Mouse (Mus musculus): ENCODE results near the gene Dnajc9.

Dnajc9 gene

DNA sequence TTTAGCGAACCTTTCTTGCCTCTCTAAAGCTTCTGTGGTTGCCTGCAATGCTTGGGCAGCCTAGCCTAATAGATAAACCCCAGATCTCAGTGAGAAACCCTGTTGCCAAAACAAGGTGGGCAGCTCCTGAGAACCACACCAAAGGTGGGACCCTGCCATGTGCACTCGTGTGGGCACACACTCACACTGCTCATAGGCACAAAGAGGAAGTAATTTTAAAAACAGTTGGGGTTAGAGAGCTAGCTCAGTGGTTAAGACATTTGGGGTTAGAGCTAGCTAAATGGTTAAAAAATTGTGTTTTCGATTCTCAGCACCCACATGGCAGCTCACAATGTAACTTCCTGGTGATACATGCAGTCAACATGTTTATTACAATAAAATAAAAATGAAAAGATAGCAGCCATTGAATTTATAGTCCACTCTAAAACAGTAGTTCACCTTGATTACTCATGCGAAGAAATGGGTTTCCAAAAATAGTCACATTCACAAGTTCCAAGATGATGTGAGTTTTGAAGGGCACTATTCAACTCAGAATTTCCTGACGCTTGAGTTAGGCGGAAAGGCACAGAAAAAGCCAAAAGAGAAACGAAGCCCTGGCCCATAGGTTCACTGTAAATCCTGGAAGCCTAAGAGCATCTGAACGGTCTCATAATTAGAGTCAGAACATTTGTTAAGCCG is 8.8 kb downstream of the Dnajc9 start:
- no peaks in the 10 kb centered on the region for H3K27me3 ChIP-seq (ENCODE audit: control insufficient read depth, insufficient read depth, low read length, poor library complexity, severe bottlenecking)
- H3K36me3 ChIP-seq (ENCODE audit: control insufficient read depth, insufficient read depth, low read length, poor library complexity, severe bottlenecking), result peaks cover 5% of the 10 kb centered on the region; the same call in 1 of the 2 replicates
- DNase-seq (ENCODE audit: low read depth, low spot score), result peak; percentile 84

DNA sequence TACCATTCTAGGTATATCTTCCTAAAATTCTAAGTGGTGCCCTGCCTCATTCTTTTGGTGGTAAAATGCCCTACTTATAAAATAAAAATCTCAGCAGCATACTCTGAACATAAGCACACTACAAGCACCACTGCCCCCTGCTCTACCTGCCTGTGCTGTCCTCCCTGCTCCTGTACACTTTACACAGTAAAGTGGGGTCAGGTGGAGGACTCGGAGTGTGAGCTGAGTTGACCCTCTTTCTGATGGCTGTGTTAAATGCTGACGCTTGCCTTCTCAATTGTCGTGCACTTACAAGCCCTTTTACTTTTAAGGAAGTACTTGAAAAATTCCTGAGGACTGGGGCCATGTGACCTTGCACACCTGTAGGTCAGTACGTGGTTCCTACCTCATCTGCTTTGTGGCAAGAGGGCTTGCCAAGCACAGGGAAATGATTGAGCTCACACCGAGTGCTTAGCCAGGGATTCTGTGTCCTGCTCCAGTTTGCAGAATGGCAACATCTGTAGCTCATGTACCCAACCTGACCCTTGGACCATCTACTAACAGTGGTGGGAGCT is 9.5 kb downstream of the Dnajc9 start:
- peak; percentile 59 for DNase-seq (ENCODE audit: low read depth, low spot score)
- no peaks in the 10 kb centered on the region for H3K27me3 ChIP-seq (ENCODE audit: control insufficient read depth, insufficient read depth, low read length, poor library complexity, severe bottlenecking)
- peaks cover 7% of the 10 kb centered on the region; the same call in 1 of the 2 replicates for H3K36me3 ChIP-seq (ENCODE audit: control insufficient read depth, insufficient read depth, low read length, poor library complexity, severe bottlenecking)

DNA sequence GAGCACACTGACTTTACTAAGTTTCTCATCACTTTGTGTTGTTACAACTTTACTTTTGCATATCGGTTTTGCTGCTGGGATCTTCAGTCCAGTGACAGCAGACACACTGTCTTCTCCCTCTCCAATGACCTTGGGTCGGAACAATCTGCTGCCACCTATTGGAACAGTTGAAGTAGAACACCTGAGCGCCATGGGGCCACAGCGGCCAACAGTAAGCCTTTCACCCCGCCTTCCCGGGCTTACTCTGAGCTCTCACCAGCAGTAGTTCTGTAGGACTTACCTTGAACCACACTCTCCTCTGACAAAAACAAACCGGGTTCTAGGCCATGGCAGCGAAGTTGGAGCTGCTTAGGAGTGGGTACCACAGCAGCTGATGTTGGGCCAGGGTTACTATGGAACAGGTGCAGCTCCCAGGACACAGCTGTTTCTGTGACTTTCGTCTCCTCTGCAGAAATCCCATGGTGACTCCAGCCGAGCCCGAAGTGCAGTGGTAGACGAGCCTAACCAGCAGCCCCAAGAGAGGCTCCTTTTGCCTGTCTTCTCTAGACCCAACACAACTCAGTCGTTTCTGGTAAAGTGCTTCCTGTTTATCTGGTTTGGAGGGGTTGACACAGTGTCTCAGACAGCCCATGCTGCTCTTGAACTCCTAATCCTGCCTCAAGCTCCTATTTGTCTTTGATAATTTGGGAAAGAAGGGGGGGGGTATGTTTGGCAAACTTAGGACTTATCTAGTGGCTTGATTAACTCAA is 10.2 kb downstream of the Dnajc9 start:
- Histone ChIP-seq H3K36me3 (ENCODE audit: control insufficient read depth, insufficient read depth, low read length, poor library complexity, severe bottlenecking) (peaks cover 10% of the 10 kb centered on the region), H3K27me3 (ENCODE audit: control insufficient read depth, insufficient read depth, low read length, poor library complexity, severe bottlenecking) (no peaks in the 10 kb centered on the region)

DNA sequence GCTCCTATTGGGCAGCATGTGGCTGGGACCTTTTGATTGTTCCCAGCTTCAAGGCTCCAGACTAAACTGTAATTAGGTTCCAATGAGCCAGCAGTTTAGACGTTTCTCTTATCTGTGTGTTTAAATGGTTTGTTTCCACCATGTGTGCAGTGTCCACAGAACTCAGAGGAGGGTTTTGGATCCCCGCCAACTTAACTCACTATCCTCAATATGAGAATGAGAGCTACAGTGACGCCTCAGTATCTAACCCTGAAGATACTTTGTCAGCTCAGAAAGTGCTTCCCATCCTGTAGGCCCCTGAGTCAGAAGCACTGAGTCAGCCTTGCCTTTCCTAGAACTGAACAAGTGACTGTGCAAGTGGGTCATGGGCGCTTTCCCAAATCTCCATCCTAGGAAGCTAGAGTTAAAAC is 11.6 kb downstream of the Dnajc9 start:
- H3K27me3 ChIP-seq (ENCODE audit: control insufficient read depth, insufficient read depth, low read length, poor library complexity, severe bottlenecking), result no peaks in the 10 kb centered on the region
- no peak for DNase-seq (ENCODE audit: low read depth, low spot score)
- peaks cover 13% of the 10 kb centered on the region for H3K36me3 ChIP-seq (ENCODE audit: control insufficient read depth, insufficient read depth, low read length, poor library complexity, severe bottlenecking)

More for the DNA sequence above, 10.2 kb downstream of the Dnajc9 start:
- DNase-seq (ENCODE audit: low read depth, low spot score), result peak; percentile 88

DNA sequence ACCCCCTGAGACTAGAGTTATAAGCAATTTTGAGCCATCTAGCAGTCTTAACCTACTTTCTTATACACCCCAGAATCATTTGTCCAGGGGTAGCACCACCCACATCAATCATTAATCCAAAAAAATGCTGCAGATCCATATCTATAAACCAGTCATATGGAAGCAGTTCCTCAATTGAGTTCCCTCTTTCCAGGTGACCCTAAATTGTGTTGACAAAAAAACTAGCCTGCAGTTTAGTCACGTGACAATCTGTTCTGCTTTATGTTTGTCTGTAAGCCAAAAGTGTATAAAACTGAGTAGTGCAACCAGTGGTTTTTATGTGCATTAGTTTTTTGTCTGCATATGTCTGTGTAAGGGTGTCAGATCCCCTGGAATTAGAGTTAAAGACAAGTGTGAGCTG is 16.9 kb downstream of the Dnajc9 start:
- H3K36me3 ChIP-seq (ENCODE audit: control insufficient read depth, insufficient read depth, low read length, poor library complexity, severe bottlenecking), result peaks cover 17% of the 10 kb centered on the region
- H3K27me3 ChIP-seq (ENCODE audit: control insufficient read depth, insufficient read depth, low read length, poor library complexity, severe bottlenecking), result no peaks in the 10 kb centered on the region
- no peak for DNase-seq (ENCODE audit: low read depth, low spot score)

DNA sequence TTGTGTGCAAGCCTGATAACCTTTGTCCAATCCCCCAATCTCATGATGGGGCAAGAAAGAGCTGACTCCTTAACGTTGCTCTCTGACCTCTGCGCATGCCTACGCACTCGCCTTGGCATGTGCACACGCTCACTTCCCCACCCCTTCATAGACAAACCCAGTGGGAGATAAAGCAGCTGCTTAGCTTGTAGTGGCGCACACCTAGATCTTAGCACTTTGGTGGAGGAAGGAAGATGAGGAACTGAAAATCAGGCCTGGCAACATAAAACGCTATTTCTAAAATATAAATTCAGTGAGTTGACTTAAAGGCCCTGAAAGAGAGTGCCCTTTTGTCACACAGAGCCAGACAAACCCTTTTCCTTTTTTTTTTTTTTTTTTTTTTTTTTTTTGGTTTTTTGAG is 17.9 kb downstream of the Dnajc9 start:
- DNase-seq (ENCODE audit: low read depth, low spot score), result peak; percentile 86
- H3K27me3 ChIP-seq (ENCODE audit: control insufficient read depth, insufficient read depth, low read length, poor library complexity, severe bottlenecking), result no peaks in the 10 kb centered on the region
- H3K36me3 ChIP-seq (ENCODE audit: control insufficient read depth, insufficient read depth, low read length, poor library complexity, severe bottlenecking), result peaks cover 18% of the 10 kb centered on the region

DNA sequence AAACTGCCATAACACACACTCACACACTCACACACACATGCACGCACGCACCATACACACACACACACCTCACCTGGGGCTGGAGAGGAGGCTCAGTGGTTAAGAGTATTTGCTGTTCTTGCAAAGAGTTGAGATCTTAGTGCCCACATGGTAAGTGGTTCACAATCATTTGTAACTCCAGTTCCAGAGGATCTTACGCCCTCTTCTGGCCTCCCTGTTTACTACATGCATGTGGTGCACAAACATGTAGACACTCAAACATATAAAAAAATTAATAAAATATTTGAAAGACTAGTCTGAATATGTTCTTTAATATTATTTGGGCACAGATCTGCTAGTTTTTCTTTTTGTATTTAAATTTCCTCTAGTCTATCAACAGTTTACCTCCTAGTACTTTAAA is 20.4 kb downstream of the Dnajc9 start:
- H3K36me3 ChIP-seq (ENCODE audit: control insufficient read depth, insufficient read depth, low read length, poor library complexity, severe bottlenecking), result peaks cover 17% of the 10 kb centered on the region; the same call in 1 of the 2 replicates
- H3K27me3 ChIP-seq (ENCODE audit: control insufficient read depth, insufficient read depth, low read length, poor library complexity, severe bottlenecking), result no peaks in the 10 kb centered on the region
- peak; percentile 32 for DNase-seq (ENCODE audit: low read depth, low spot score)

DNA sequence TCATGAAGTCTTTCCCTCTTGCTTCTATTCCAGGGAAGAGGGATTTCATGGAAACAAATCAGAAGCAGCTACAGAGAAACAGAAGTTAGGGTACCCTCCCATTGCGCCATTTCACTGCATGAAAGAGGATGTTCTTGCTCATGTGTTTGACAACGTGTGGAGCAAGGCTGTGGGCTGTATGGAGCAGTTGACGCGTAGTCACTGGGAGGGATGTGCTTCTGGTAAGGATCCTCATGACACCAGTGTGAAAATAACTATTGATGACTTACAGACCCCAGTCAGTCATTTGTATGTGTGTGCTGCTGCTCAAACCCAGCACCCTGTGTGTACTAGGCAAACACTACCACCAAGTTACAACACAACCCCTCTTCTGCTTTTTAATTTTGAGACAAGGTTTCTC is 25.5 kb downstream of the Dnajc9 start:
- no peaks in the 10 kb centered on the region for H3K27me3 ChIP-seq (ENCODE audit: control insufficient read depth, insufficient read depth, low read length, poor library complexity, severe bottlenecking)
- no peak for DNase-seq (ENCODE audit: low read depth, low spot score)
- peaks cover 14% of the 10 kb centered on the region for H3K36me3 ChIP-seq (ENCODE audit: control insufficient read depth, insufficient read depth, low read length, poor library complexity, severe bottlenecking)

DNA sequence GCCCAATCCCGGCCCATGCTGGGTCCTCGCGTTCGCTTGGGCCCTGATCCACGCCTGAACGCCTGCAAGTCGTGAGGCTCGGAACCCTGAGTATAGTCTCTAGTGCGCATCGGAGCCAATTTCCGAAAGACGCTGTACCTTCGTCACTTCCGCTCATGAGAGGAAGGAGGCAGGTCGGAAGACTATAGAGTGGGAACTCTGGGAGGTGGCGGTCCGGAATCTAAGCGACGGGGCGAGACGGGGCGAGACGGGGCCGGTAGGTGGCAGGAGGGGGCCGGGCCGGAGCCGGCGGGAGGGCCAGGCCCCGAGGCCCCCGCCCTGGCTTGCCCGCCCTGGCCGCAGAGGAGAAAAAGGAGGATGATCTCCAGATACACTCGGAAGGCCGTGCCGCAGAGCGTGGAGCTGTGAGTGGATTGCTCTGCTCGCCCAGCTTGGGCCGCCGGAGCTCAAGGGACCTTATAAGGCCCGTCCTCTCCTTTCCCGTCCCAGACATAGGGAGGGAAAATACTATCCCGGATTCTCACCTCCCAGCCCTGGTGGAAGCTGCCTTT is 40.6 kb downstream of the Dnajc9 start, which contains the start of the genes Ecd and Fam149b:
Gene Ecd, minus strand, starts transcription at position 131 of the 551 bp plus-strand sequence.
Gene Fam149b, plus strand, starts transcription at position 172 of the 551 bp plus-strand sequence.
- H3K36me3 ChIP-seq (ENCODE audit: control insufficient read depth, insufficient read depth, low read length, poor library complexity, severe bottlenecking), result no peaks in the 10 kb centered on the region; the same call in 1 of the 2 replicates
- no peaks in the 10 kb centered on the region for H3K27me3 ChIP-seq (ENCODE audit: control insufficient read depth, insufficient read depth, low read length, poor library complexity, severe bottlenecking)
- DNase-seq (ENCODE audit: low read depth, low spot score), result peak; percentile 97

DNA sequence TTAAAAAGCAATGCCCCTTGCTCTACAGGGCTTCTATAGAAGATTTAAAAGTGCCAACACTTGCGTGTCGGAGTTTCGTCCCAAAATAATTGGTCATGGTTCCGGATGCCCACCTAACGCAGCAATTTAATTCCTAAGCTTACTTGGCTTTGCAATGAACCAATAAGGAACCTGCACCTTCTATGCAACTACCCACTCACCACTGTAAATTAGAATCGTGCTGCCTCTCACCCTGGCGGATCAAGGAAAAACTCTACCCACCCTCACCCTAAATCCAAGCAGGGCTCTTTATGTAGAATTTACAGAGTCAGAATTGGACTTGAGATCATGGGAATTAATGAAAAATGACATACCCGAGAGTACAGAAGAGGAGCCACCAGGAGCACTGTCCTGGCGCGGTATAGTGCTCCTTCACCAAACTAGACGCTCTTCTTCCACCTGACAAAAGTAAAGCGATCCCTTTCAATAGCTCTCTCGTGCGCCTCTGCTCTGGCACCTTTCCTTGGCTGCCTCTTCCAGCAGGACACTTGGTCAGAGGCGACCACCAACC is 41.2 kb downstream of the Dnajc9 start:
- Histone ChIP-seq H3K27me3 (ENCODE audit: control insufficient read depth, insufficient read depth, low read length, poor library complexity, severe bottlenecking) (no peaks in the 10 kb centered on the region), H3K36me3 (ENCODE audit: control insufficient read depth, insufficient read depth, low read length, poor library complexity, severe bottlenecking) (no peaks in the 10 kb centered on the region; the same call in 1 of the 2 replicates)
- DNase-seq (ENCODE audit: low read depth, low spot score), result no peak

DNA sequence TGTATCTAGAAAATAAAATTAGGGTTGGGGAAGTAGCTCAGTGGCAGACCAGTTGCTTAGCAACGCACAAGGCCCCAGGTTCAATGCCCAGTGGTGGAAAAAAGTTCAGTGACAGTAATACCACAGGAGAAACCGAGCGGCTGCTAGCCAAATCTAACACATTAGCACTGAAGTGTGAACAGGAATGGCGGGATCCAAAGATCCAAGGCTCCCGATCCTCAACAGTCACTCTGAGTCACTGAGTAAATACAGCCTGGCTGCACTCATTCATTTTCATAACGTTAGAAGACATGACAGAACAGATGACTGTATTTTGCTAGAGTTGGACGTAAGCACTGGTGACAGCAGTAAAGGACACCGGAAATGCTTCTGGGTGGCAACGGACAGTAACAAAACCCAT is 42.8 kb downstream of the Dnajc9 start:
- H3K36me3 ChIP-seq (ENCODE audit: control insufficient read depth, insufficient read depth, low read length, poor library complexity, severe bottlenecking), result no peaks in the 10 kb centered on the region; the same call in none of the 2 replicates
- no peak for DNase-seq (ENCODE audit: low read depth, low spot score)
- no peaks in the 10 kb centered on the region for H3K27me3 ChIP-seq (ENCODE audit: control insufficient read depth, insufficient read depth, low read length, poor library complexity, severe bottlenecking)

DNA sequence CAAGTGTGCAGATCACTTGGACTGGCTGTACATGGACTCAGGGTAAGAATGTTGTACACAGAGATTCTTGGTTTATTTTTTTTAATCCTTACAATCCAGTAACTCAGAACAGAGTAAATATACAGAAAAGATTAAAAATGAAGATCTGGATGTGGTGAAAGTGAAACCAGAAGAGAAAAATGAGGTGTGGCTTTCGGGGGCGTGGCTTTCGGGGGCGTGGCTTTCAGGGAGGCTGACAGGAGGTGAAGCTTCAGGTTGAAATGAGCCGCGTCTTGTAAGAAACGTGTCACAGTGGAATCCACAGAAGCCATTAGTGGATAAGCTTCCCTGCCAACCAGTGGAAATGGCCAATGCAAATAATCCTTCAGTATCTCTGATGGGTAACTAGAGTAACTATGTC is 47.8 kb downstream of the Dnajc9 start:
- Histone ChIP-seq H3K36me3 (ENCODE audit: control insufficient read depth, insufficient read depth, low read length, poor library complexity, severe bottlenecking) (peaks cover 15% of the 10 kb centered on the region), H3K27me3 (ENCODE audit: control insufficient read depth, insufficient read depth, low read length, poor library complexity, severe bottlenecking) (no peaks in the 10 kb centered on the region)
- peak; percentile 60 for DNase-seq (ENCODE audit: low read depth, low spot score)

DNA sequence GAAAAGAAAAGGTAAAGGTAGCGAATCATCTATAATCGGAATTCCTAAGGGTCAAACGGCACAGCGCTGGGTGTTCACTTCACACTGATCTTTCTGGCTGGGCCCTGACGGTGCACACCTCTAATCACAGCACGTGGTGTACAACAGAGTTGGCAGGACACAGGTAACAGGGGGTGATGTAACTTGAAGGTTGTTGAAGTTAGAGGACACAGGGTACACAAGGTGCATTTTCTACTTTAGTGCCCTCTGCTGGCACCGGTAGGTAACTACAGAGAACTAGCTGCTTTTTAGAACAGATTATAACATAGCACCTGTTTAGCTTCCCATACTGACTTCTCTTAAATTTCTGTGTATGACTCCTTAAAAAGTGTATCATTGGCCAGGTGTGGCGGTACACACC is 48.6 kb downstream of the Dnajc9 start:
- Histone ChIP-seq H3K27me3 (ENCODE audit: control insufficient read depth, insufficient read depth, low read length, poor library complexity, severe bottlenecking) (no peaks in the 10 kb centered on the region), H3K36me3 (ENCODE audit: control insufficient read depth, insufficient read depth, low read length, poor library complexity, severe bottlenecking) (peaks cover 19% of the 10 kb centered on the region)
- peak; percentile 74 for DNase-seq (ENCODE audit: low read depth, low spot score)

DNA sequence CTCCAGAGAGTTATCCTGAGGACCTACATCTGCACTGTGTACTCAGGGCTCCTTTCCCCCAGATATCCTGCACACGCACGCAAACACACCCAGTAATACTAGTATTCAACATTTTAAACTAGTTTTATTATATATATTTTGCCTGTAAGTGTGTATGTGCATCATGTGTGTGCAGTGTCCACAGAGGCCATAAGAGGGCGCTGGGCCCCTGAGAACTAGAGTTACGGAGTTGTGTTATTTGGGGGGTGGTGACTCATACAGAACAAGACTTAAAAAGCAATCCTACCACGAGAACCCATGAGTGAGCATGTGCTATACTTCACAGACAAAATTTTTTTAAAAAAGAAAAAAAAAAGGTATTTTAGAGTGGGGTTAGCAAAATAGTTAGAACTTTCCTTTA is 49.3 kb downstream of the Dnajc9 start:
- no peaks in the 10 kb centered on the region for H3K27me3 ChIP-seq (ENCODE audit: control insufficient read depth, insufficient read depth, low read length, poor library complexity, severe bottlenecking)
- H3K36me3 ChIP-seq (ENCODE audit: control insufficient read depth, insufficient read depth, low read length, poor library complexity, severe bottlenecking), result peaks cover 19% of the 10 kb centered on the region
- no peak for DNase-seq (ENCODE audit: low read depth, low spot score)
